Mouse (Mus musculus): ENCODE data around the gene Litaf.

DNA sequence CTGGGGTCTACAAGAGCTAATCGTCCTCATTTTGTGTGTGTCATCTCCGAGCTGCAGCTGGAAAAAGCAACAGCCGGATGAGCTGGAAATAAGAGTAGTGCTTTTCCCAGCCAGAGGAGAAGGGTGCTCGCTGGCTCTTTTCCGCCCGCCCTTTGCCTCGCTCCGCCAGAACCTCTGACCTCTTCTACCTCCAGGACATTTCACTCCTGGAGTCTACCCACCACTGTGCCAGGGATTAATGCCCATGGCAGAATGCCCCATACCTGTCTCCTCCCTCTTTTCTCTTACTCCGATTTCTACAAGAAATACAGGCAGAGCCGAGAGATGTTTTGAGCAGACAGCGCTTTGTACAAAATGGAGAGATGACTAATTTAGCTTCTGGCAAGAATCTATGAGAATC is 14.8 kb downstream of the Litaf start:
- TF ChIP-seq CTCF (IDR thresholded peaks at IDR 0.05; ENCODE audit: low read depth) = no peak
- no peak for TF ChIP-seq EP300 (IDR thresholded peaks at IDR 0.05; ENCODE audit: low read depth)
